Mouse (Mus musculus) heart, postnatal 0 days (tissue): ENCODE results near the gene Top1. TPM values are rescaled to one million over a fixed set of nuclear protein-coding genes. Genes with fewer than 3 reads are reported as not detected.
"Not testable (repeated sequence)": the region's sequence is repeated elsewhere in the genome, so short reads cannot be mapped to it uniquely, and the experiment has no call there.

Source experiments
- ATAC-seq: fragments of 200-750 bp; cut with Nextera tagmentation; 2 replicates; pipeline ENCODE4 v1.8.0; 2017; ENCODE audit warnings: low read depth, moderate number of reproducible peaks, moderate library complexity; ENCODE audit not compliant: insufficient read depth
- DNase-seq: peaks from one replicate; pipeline ENCODE4 v3.0.0-alpha.2; 2016; ENCODE audit warnings: low spot score
- H3K27ac ChIP-seq: fragments of 300-500 bp; sonication (generic); 2 replicates; pipeline ENCODE4 v1.5.1; 2014; ENCODE audit warnings: low read depth, mild to moderate bottlenecking
- H3K27me3 ChIP-seq: fragments of 300-500 bp; sonication (generic); 2 replicates; pipeline ENCODE4 v1.6.1; 2014; ENCODE audit warnings: low read length, mixed read lengths; ENCODE audit not compliant: control insufficient read depth, insufficient read depth
- H3K36me3 ChIP-seq: fragments of 300-500 bp; sonication (generic); replicated peaks from 2 replicates; pipeline ENCODE4 v1.6.1; 2014; ENCODE audit warnings: low read length, mixed read lengths; ENCODE audit not compliant: control insufficient read depth, insufficient read depth
- H3K4me1 ChIP-seq: fragments of 300-500 bp; sonication (generic); 2 replicates; pipeline ENCODE4 v1.6.1; 2014; ENCODE audit warnings: antibody characterized with exemption; ENCODE audit not compliant: control insufficient read depth, insufficient read depth
- H3K4me2 ChIP-seq: fragments of 300-500 bp; sonication (generic); 2 replicates; pipeline ENCODE4 v1.6.1; 2014; ENCODE audit warnings: low read depth, mild to moderate bottlenecking, low read length, moderate library complexity
- H3K4me3 ChIP-seq: fragments of 300-500 bp; sonication (generic); 2 replicates; pipeline ENCODE4 v1.5.1; 2014; ENCODE audit warnings: low read depth, low read length
- H3K9ac ChIP-seq: fragments of 300-500 bp; sonication (generic); replicated peaks from 2 replicates; pipeline ENCODE4 v1.6.1; 2014; ENCODE audit warnings: low read depth, low read length, mixed read lengths
- H3K9me3 ChIP-seq: fragments of 300-500 bp; sonication (generic); replicated peaks from 2 replicates; pipeline ENCODE4 v1.6.1; 2016; ENCODE audit warnings: low read length; ENCODE audit not compliant: control insufficient read depth
- CTCF ChIP-seq: IDR thresholded peaks from 2 replicates; pipeline ENCODE4 v1.5.1; 2016; ENCODE audit warnings: antibody characterized with exemption, control low read depth, low read depth
- EP300 ChIP-seq: IDR thresholded peaks from 2 replicates; pipeline ENCODE4 v1.6.1; 2016; ENCODE audit warnings: antibody characterized with exemption, low read depth
- WGBS: fragments of 180-500 bp; shearing (Covaris S2); extraction: QIAGEN DNeasy Blood & Tissue Kit; methylation state at CpG from one replicate; pipeline ENCODE4 v1.1.7; 2014; 5-methylcytosine and 5-hydroxymethylcytosine counted together
- polyA plus RNA-seq: library from polyadenylated mRNA; unstranded; fragments of >200 nt; fragmentation: Nextera tagmentation; extraction: Ambion mirVana; gene quantifications from 2 replicates; pipeline ENCODE4 v1.2.1, GENCODE M21; 2015
- total RNA-seq: library from RNA; depleted of rRNA; stranded (reverse); fragments of >200 nt; gene quantifications from 2 replicates; pipeline ENCODE4 v1.2.3, GENCODE M21; 2014; ENCODE audit warnings: low replicate concordance

Gene Top1
- total and polyA plus RNA-seq, 2 experiments from 2014 or later = 14.8 to 30.7 TPM

DNA sequence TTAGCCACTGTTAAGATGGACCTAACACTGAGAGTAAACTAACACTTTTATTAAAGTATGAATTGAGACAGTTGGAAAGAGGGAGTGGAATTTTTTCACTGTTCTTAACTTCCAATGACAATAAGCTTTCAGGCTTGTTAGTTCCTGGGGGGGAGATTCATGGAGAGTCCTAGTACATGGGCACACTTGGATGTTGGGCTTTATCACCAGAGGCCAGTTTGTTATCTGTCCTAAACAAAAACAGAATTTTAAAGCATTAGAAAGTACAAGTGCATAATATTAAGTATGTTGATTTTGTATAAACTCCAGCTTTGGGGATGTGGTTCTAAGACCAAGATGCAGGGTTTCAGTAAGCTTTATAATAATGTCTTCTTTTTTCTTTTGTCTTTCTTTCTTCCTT is 13.1 kb downstream of the Top1 start:
- H3K4me1 ChIP-seq = no peaks in the 10 kb centered on the region; the same call in 1 of the 2 replicates
- no peak overlapping the region for H3K4me2 ChIP-seq
- H3K4me3 ChIP-seq = no peak overlapping the region
- H3K27me3 ChIP-seq = no peaks in the 10 kb centered on the region
- ATAC-seq (no peak), DNase-seq (no peak)
- no peak for TF ChIP-seq CTCF
- H3K9ac ChIP-seq = no peak overlapping the region
- H3K9me3 ChIP-seq = no peaks in the 10 kb centered on the region
- H3K36me3 ChIP-seq = peaks cover 18% of the 10 kb centered on the region
- H3K27ac ChIP-seq = no peak overlapping the region

DNA sequence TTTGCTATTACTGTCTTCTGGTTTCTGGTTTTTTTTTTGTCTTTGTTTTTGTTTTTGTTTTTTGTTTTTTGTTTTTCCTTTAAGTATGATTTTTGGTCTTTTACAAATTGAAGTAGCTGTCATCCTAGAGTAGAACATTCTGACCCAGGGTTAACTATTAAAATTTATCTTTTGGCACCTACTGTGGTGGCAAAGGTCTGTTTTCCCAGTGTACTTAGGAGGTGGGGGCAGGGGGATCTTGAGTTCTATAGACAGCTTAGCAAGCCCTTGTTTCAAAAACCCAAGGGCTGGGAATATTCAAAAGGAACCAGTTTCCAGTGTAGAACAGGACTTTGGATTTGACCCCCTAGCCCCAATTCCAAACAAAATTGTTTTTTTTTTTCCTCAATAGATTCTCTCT is 18.7 kb downstream of the Top1 start:
- DNase-seq = no peak
- H3K36me3 ChIP-seq = peaks cover 5% of the 10 kb centered on the region; the same call in 1 of the 2 replicates
- TF ChIP-seq CTCF (no peak), EP300 (no peak)

DNA sequence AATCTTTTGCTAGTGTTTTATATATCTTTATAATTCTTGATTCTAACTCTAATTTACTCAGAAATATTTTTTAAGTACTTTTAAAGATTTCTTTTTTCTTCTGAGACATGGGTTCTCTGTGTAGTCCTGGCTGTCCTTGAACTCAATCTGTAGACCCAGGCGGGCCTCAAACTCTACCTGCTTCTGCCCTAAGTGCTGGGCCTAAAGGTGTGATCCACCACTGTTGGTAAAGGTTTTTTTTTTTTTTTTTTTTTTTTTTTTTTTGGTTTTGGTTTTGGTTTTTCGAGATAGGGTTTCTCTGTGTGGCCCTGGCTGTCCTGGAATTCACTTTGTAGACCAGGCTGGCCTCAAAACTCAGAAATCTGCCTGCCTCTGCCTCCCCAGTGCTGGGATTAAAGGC is 19.3 kb downstream of the Top1 start:
- not testable (repeated sequence) for H3K4me1 ChIP-seq, H3K4me3 ChIP-seq, DNase-seq, H3K9me3 ChIP-seq, H3K36me3 ChIP-seq, H3K9ac ChIP-seq, H3K4me2 ChIP-seq, ATAC-seq, H3K27me3 ChIP-seq, H3K27ac ChIP-seq
- 88% methylated on average over 2 of the region's 2 CpGs for WGBS

More for the DNA sequence above, 18.7 kb downstream of the Top1 start:
- no peaks in the 10 kb centered on the region for H3K9me3 ChIP-seq
- no peaks in the 10 kb centered on the region for H3K27me3 ChIP-seq
- no peak for ATAC-seq
- H3K4me2 ChIP-seq = no peak overlapping the region
- H3K4me1 ChIP-seq = no peaks in the 10 kb centered on the region
- no peak overlapping the region for H3K27ac ChIP-seq
- H3K4me3 ChIP-seq = no peak overlapping the region
- no peak overlapping the region for H3K9ac ChIP-seq

DNA sequence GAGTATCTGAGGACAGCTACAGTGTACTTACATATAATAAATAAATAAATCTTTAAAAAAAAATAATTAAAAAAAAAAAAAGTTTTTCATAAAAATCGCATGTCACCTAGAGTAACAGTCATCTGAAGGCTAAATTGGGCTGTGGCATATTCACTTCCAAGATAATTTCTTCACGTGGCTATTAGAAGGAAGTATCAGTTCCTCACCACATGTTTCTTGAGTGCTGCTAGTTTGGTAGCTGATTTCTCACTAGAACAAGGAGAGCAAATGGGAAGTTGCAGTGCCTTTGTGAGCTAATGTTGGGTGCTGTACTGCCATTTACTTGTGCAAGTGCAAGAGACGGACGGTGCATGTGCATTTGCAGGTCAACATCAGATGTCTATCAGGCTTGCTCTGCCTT is 21.6 kb downstream of the Top1 start:
- Histone ChIP-seq H3K27me3 (no peaks in the 10 kb centered on the region), H3K27ac (no peak overlapping the region), H3K9ac (no peak overlapping the region), H3K36me3 (peaks cover 16% of the 10 kb centered on the region; the same call in 1 of the 2 replicates), H3K4me1 (no peaks in the 10 kb centered on the region), H3K4me3 (no peak overlapping the region), H3K4me2 (no peak overlapping the region), H3K9me3 (no peaks in the 10 kb centered on the region)
- no peak for ATAC-seq
- 76% methylated on average over 4 of the region's 4 CpGs for WGBS
- DNase-seq = no peak
- no peak for TF ChIP-seq EP300
- no peak for TF ChIP-seq CTCF

DNA sequence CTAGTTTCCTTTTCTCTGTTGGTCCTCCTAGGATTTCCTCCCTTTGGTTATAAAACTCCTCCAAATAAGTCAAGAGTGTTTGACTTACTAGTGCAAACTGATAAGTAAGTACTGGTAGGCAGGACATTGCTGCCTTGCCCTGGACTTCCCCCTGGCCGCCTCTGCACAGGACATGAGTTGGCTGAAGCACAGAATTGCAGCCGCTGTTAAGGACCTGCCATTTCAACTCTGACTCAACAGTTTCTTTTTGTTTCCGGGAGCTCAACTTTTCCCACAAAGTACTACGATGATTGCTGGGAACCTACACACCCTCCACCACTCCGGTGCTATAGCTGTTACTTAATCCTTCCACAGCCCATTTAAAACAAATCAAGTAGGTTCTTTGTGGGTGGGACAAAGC is 54.6 kb downstream of the Top1 start:
- no peak overlapping the region for H3K9ac ChIP-seq
- no peaks in the 10 kb centered on the region for H3K9me3 ChIP-seq
- 11% methylated on average over 5 of the region's 5 CpGs for WGBS
- peaks cover 62% of the 10 kb centered on the region for H3K36me3 ChIP-seq
- ATAC-seq = peak; percentile 87
- DNase-seq = peak; percentile 74
- peak overlapping the region; percentile 42 for H3K4me2 ChIP-seq
- H3K27me3 ChIP-seq = no peaks in the 10 kb centered on the region
- no peak for TF ChIP-seq CTCF
- no peak; the same call in 1 of the 2 replicates for TF ChIP-seq EP300
- peaks cover 16% of the 10 kb centered on the region for H3K4me1 ChIP-seq
- peak overlapping the region; percentile 80 for H3K27ac ChIP-seq
- no peak overlapping the region for H3K4me3 ChIP-seq

DNA sequence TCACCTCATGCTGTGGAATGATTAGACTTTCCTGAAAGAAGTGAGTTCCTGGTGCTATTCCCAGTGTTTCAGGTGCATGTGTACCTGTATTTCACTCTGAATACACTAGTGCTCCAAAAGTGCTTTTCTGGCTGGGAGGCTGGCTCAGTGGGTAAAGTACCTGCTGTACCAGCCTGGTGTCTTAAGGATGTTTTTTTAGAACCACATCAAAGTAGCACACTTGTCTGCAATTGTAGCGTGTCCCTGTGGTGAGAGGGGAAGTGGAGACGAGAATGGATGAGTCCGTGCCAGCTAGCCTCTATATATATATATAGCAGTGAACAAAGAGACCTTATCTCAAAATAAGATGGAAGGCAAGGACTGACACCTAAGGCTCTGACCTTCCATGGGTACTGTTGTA is 55.9 kb downstream of the Top1 start:
- Histone ChIP-seq H3K9ac (no peak overlapping the region), H3K4me3 (no peak overlapping the region), H3K27ac (no peak overlapping the region), H3K4me2 (no peak overlapping the region), H3K9me3 (no peaks in the 10 kb centered on the region), H3K36me3 (peaks cover 65% of the 10 kb centered on the region), H3K4me1 (peaks cover 16% of the 10 kb centered on the region), H3K27me3 (no peaks in the 10 kb centered on the region)
- TF ChIP-seq EP300 = no peak
- no peak for TF ChIP-seq CTCF
- 16% methylated on average over 3 of the region's 3 CpGs for WGBS
- DNase-seq (no peak), ATAC-seq (no peak)
